ENCODE assay signal across 9 mouse cellular contexts in the genomic region with DNA sequence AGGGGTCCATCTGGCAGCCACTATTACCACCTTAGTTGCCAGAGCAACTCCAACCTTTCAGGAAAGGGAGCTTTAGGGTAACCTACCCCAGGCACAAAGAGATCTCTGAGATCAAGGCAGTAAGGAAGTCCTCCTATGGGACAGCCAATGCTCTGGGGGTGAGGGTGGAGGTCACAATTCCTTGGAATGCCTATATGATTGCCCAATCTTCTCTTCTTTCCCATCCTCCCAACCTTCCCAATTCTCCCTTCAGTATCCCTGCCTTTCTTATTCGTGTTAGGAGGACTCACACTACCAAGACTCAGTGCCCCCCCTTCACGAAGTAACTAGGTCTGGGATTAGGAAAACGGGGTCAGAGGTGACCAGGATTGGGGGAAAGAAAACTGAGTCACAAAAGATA. TPM values are rescaled to one million over a fixed set of nuclear protein-coding genes. Genes with fewer than 3 reads are reported as not detected.
DNase-seq lines count a peak whose midpoint lies in the region; ATAC-seq lines count a peak whose summit lies in the region.
"Had no signal": no experiment of that assay in that cellular context is flagged by ENCODE, and none has a peak within 500 bp of the region (broad histone marks: within the 10 kb centered on the region; RNA-seq: fewer than 3 reads in every experiment).

No protein-coding gene starts in this region.

- H3K27me3 ChIP-seq in erythroblast, embryonic 14.5 days (ENCODE audit: control insufficient read depth), result peaks cover 80% of the 10 kb centered on the region
- H3K27me3 ChIP-seq in forebrain, embryonic 14.5 days (replicated peaks; ENCODE audit: control insufficient read depth, insufficient read depth, low read length), result no peaks in the 10 kb centered on the region
- H3K27me3 ChIP-seq in liver, embryonic 13.5 days, result peaks cover 79% of the 10 kb centered on the region

- peak overlapping the region; percentile 97 for H3K27ac ChIP-seq in forebrain, embryonic 14.5 days (ENCODE audit: low read depth, low read length)
- H3K27ac ChIP-seq in liver, embryonic 13.5 days, result no peak overlapping the region

- ATAC-seq in erythroblast, adult 5-6 weeks (replicated peaks; ENCODE audit: low FRiP score, poor library complexity, severe bottlenecking), result no peak
- no peak for ATAC-seq in forebrain, embryonic 14.5 days
- no peak for ATAC-seq in liver, embryonic 13.5 days (ENCODE audit: low read depth)

- WGBS in forebrain, embryonic 14.5 days, result 0% methylated on average over 3 of the region's 3 CpGs
- 17% methylated on average over 3 of the region's 3 CpGs for WGBS in liver, embryonic 13.5 days (ENCODE audit: insufficient replicate concordance)

- peak overlapping the region; percentile 65 for H3K4me2 ChIP-seq in forebrain, embryonic 14.5 days (ENCODE audit: low read length)
- H3K4me2 ChIP-seq in liver, embryonic 13.5 days, result peak overlapping the region; percentile 81

- peak; percentile 51 for DNase-seq in 3T3-L1 (ENCODE audit: low read depth, low spot score)
- DNase-seq in forebrain, embryonic 14.5 days (ENCODE audit: low spot score), result no peak
- DNase-seq in liver, embryonic 13.5 days, result no peak
- DNase-seq in adrenal gland, adult 18-20 months (ENCODE audit: low spot score in 2 of 2), result no peak
- no peak for DNase-seq in adrenal gland, postnatal 25 days
- no peak for DNase-seq in frontal cortex, postnatal 14 days (ENCODE audit: low spot score in 2 of 2)

- H3K9me3 ChIP-seq in erythroblast, embryonic 14.5 days (ENCODE audit: control insufficient read depth, low read length), result peaks cover 4% of the 10 kb centered on the region; the same call in 1 of the 2 replicates
- H3K9me3 ChIP-seq in forebrain, embryonic 14.5 days (replicated peaks; ENCODE audit: control insufficient read depth, low read length), result no peaks in the 10 kb centered on the region
- no peaks in the 10 kb centered on the region for H3K9me3 ChIP-seq in liver, embryonic 13.5 days (replicated peaks)

- H3K9ac ChIP-seq in forebrain, embryonic 14.5 days (ENCODE audit: low read length), result peak overlapping the region; percentile 96
- peak overlapping the region; percentile 74 for H3K9ac ChIP-seq in liver, embryonic 13.5 days

- H3K4me1 ChIP-seq in erythroblast, embryonic 14.5 days (ENCODE audit: control insufficient read depth), result peaks cover 8% of the 10 kb centered on the region
- peaks cover 39% of the 10 kb centered on the region for H3K4me1 ChIP-seq in forebrain, embryonic 14.5 days (ENCODE audit: control insufficient read depth, insufficient read depth, low read length)
- H3K4me1 ChIP-seq in liver, embryonic 13.5 days (replicated peaks), result peaks cover 41% of the 10 kb centered on the region

- H3K36me3 ChIP-seq in erythroblast, embryonic 14.5 days (ENCODE audit: control insufficient read depth), result no peaks in the 10 kb centered on the region
- H3K36me3 ChIP-seq in forebrain, embryonic 14.5 days (ENCODE audit: control insufficient read depth, insufficient read depth, low read length), result peaks cover 5% of the 10 kb centered on the region; the same call in 1 of the 2 replicates
- no peaks in the 10 kb centered on the region for H3K36me3 ChIP-seq in liver, embryonic 13.5 days

- H3K4me3 ChIP-seq in erythroblast, embryonic 14.5 days (replicated peaks), result peak overlapping the region; percentile 59
- H3K4me3 ChIP-seq in forebrain, embryonic 14.5 days (ENCODE audit: low read depth, low read length), result peak overlapping the region; percentile 81
- peak overlapping the region; percentile 67 for H3K4me3 ChIP-seq in liver, embryonic 13.5 days (replicated peaks)

RNA-seq across cellular contexts. Expression of gene Gm45234, which starts 0.5 kb away (rescaled TPM):
- polyA plus RNA-seq in erythroblast, embryonic 14.5 days (2012), result 0.02 and 0.04 TPM in 2 replicates
- total RNA-seq in erythroblast, adult 5-6 weeks (2015; ENCODE audit: low replicate concordance), result not detected in 2 replicates
- total RNA-seq in erythroblast, adult 5-6 weeks (2017; ENCODE audit: low replicate concordance), result 0.56 TPM in 1 of 2 replicates, not detected in the other
- polyA plus RNA-seq in forebrain, embryonic 14.5 days (2014; fragmentation: Nextera tagmentation; extraction: Ambion mirVana), result not detected in 2 replicates
- polyA plus RNA-seq in liver, embryonic 13.5 days (2015; fragmentation: Nextera tagmentation; extraction: Ambion mirVana), result not detected in 2 replicates
- not detected for total RNA-seq in adrenal gland, adult 18-20 months (2021)
- total RNA-seq in adrenal gland, postnatal 25 days (2021), result not detected in 2 replicates
- total RNA-seq: common myeloid progenitor, adult 5-6 weeks had no signal

RNA-seq across cellular contexts. Expression of gene Atn1, which starts 1.0 kb away (rescaled TPM):
- 0.14 and 0.32 TPM in 2 replicates for polyA plus RNA-seq in erythroblast, embryonic 14.5 days (2012)
- 10.0 and 11.7 TPM in 2 replicates for total RNA-seq in erythroblast, adult 5-6 weeks (2015; ENCODE audit: low replicate concordance)
- 0.94 and 2.0 TPM in 2 replicates for total RNA-seq in erythroblast, adult 5-6 weeks (2017; ENCODE audit: low replicate concordance)
- 12.2 and 16.6 TPM in 2 replicates for polyA plus RNA-seq in forebrain, embryonic 14.5 days (2014; fragmentation: Nextera tagmentation; extraction: Ambion mirVana)
- 1.5 and 1.8 TPM in 2 replicates for polyA plus RNA-seq in liver, embryonic 13.5 days (2015; fragmentation: Nextera tagmentation; extraction: Ambion mirVana)
- total RNA-seq in adrenal gland, adult 18-20 months (2021), result 10 to 100 TPM; 78.4 to 80.2 TPM
- 100 and 102 TPM in 2 replicates for total RNA-seq in adrenal gland, postnatal 25 days (2021)

RNA-seq across cellular contexts. Expression of gene Grcc10, which starts 14.1 kb away (rescaled TPM):
- polyA plus RNA-seq in erythroblast, embryonic 14.5 days (2012), result 0.95 and 2.7 TPM in 2 replicates
- total RNA-seq in erythroblast, adult 5-6 weeks (2015; ENCODE audit: low replicate concordance), result 33.6 and 64.9 TPM in 2 replicates
- total RNA-seq in erythroblast, adult 5-6 weeks (2017; ENCODE audit: low replicate concordance), result 7.5 and 16.9 TPM in 2 replicates
- polyA plus RNA-seq in forebrain, embryonic 14.5 days (2014; fragmentation: Nextera tagmentation; extraction: Ambion mirVana), result 722 and 848 TPM in 2 replicates
- 77.7 and 80.2 TPM in 2 replicates for polyA plus RNA-seq in liver, embryonic 13.5 days (2015; fragmentation: Nextera tagmentation; extraction: Ambion mirVana)
- total RNA-seq in adrenal gland, adult 18-20 months (2021), result 100 to 1,000 TPM; 341 to 388 TPM
- total RNA-seq in adrenal gland, postnatal 25 days (2021), result 357 and 392 TPM in 2 replicates

RNA-seq across cellular contexts. Expression of gene Eno2, which starts 14.2 kb away (rescaled TPM):
- not detected in 2 replicates for polyA plus RNA-seq in erythroblast, embryonic 14.5 days (2012)
- not detected in 2 replicates for total RNA-seq in erythroblast, adult 5-6 weeks (2015; ENCODE audit: low replicate concordance)
- not detected in 2 replicates for total RNA-seq in erythroblast, adult 5-6 weeks (2017; ENCODE audit: low replicate concordance)
- polyA plus RNA-seq in forebrain, embryonic 14.5 days (2014; fragmentation: Nextera tagmentation; extraction: Ambion mirVana), result 34.6 and 49.5 TPM in 2 replicates
- 0.32 and 0.42 TPM in 2 replicates for polyA plus RNA-seq in liver, embryonic 13.5 days (2015; fragmentation: Nextera tagmentation; extraction: Ambion mirVana)
- 10 to 100 TPM; 19.8 to 37.7 TPM for total RNA-seq in adrenal gland, adult 18-20 months (2021)
- 10.1 and 17.6 TPM in 2 replicates for total RNA-seq in adrenal gland, postnatal 25 days (2021)

RNA-seq across cellular contexts. Expression of gene Ptpn6, which starts 16.8 kb away (rescaled TPM):
- 0.20 and 0.68 TPM in 2 replicates for polyA plus RNA-seq in erythroblast, embryonic 14.5 days (2012)
- total RNA-seq in erythroblast, adult 5-6 weeks (2015; ENCODE audit: low replicate concordance), result 57.8 and 60.2 TPM in 2 replicates
- 142 and 156 TPM in 2 replicates for total RNA-seq in erythroblast, adult 5-6 weeks (2017; ENCODE audit: low replicate concordance)
- polyA plus RNA-seq in forebrain, embryonic 14.5 days (2014; fragmentation: Nextera tagmentation; extraction: Ambion mirVana), result 4.7 TPM in 2 replicates
- 28.7 and 29.5 TPM in 2 replicates for polyA plus RNA-seq in liver, embryonic 13.5 days (2015; fragmentation: Nextera tagmentation; extraction: Ambion mirVana)
- total RNA-seq in adrenal gland, adult 18-20 months (2021), result 10 to 100 TPM in 1 of 2 experiments, 1 to 10 TPM in 1; 9.8 to 11.5 TPM
- total RNA-seq in adrenal gland, postnatal 25 days (2021), result 4.6 and 9.1 TPM in 2 replicates
